Mouse (Mus musculus) heart, adult 2 months (tissue): ENCODE measurements around the gene Rab7.

ENCODE experiments used
- CTCF ChIP-seq: fragments of 200-600 bp; IDR thresholded peaks from 2 replicates; pipeline ENCODE4 v1.8.1; 2022; ENCODE audit warnings: antibody characterized with exemption, mild to moderate bottlenecking, moderate library complexity
- EP300 ChIP-seq: fragments of 200-500 bp; IDR thresholded peaks from 2 replicates; pipeline ENCODE4 v1.6.1; 2011; ENCODE audit warnings: low read depth, low read length, control low read depth; ENCODE audit not compliant: insufficient read depth

- TF ChIP-seq CTCF (no peak), EP300 (no peak)
Measured at GRCm38 (mm10) chr6:88059903-88060302, 14.8 kb upstream of the Rab7 start.
